Mouse (Mus musculus): Measurements from ENCODE around the gene Tnn. TPM values are rescaled to one million over a fixed set of nuclear protein-coding genes. Genes with fewer than 3 reads are reported as not detected.

The Tnn gene
- total and polyA plus RNA-seq, 3 experiments = 0.13 TPM; not detected in 2

- DNase-seq (ENCODE audit: extremely low read depth) = no peak
- Histone ChIP-seq H3K36me3 (replicated peaks in 1 of 2; ENCODE audit: control insufficient read depth in 1 of 2, insufficient read depth in 1 of 2, low read length in 1 of 2) (no peaks in the 10 kb centered on the region), H3K9ac (ENCODE audit: insufficient read depth, low read depth) (no peak overlapping the region), H3K27ac (ENCODE audit: insufficient read depth, low read depth) (no peak overlapping the region), H3K27me3 (replicated peaks) (no peaks in the 10 kb centered on the region), H3K9me3 (replicated peaks; ENCODE audit: low read length) (no peaks in the 10 kb centered on the region), H3K4me2 (ENCODE audit: insufficient read depth, low read depth, poor library complexity, severe bottlenecking) (no peak overlapping the region), H3K79me2 (replicated peaks; ENCODE audit: control insufficient read depth, extremely low read depth, insufficient read depth, poor library complexity, severe bottlenecking) (no peaks in the 10 kb centered on the region), H3K4me1 (ENCODE audit: control insufficient read depth in 1 of 2, insufficient read depth in 2 of 2) (peaks cover 0 to 9% of the 10 kb centered on the region in 2 experiments; a peak in 2 of 4 replicates), H3K4me3 (replicated peaks in 1 of 3; ENCODE audit: low read depth in 2 of 3, low read length in 2 of 3, poor library complexity in 1 of 3) (no peak overlapping the region)
- no peak for TF ChIP-seq MAFK (IDR thresholded peaks at IDR 0.05; ENCODE audit: insufficient replicate concordance, low read length)
- no peak for TF ChIP-seq HCFC1 (IDR thresholded peaks at IDR 0.05; ENCODE audit: low read depth, low read length)
- TF ChIP-seq RCOR1 (conservative IDR thresholded peaks at IDR 0.05; ENCODE audit: low read depth, low read length) = no peak
- TF ChIP-seq ZC3H11A (IDR thresholded peaks at IDR 0.05; ENCODE audit: low read depth, low read length) = no peak
- dilution Hi-C loops (cut with MboI; ENCODE audit: extremely low pct_ligation_motif_present, extremely low pct_unique_long_range_greater_than_20kb, low sequenced_read_pairs) = no loop called here
- in situ Hi-C loops (cut with MboI; ENCODE audit: low pct_ligation_motif_present, low pct_unique_long_range_greater_than_20kb, low sequenced_read_pairs) = no loop called here
These were observed 116.3 kb downstream of the Tnn start for GRCm38 (mm10) chr1:160036996-160037521.

DNA sequence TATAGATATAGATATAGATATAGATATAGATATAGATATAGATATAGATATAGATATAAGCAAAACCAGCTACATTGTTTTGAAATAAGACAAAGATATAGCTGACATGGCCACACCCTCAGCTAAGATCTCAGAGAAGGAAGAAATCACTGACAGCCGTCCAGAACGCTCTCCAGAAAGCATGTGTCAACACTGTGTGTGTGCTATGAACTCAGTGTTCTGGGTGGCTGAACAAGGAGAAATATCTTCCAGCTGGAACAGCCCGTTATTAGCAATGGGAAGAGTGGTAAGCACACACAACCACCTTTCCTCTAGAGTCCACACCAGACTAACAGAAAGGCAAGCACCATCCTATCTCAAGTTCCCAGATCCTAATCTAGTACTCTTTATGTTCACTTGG is 117.8 kb downstream of the Tnn start:
- no peaks in the 10 kb centered on the region for H3K36me3 ChIP-seq (replicated peaks in 1 of 2; ENCODE audit: control insufficient read depth in 1 of 2, insufficient read depth in 1 of 2, low read length in 1 of 2)
- H3K4me2 ChIP-seq (ENCODE audit: insufficient read depth, low read depth, poor library complexity, severe bottlenecking) = no peak overlapping the region
- H3K9ac ChIP-seq (ENCODE audit: insufficient read depth, low read depth) = no peak overlapping the region
- in situ Hi-C loops (cut with MboI; ENCODE audit: low pct_ligation_motif_present, low pct_unique_long_range_greater_than_20kb, low sequenced_read_pairs) = no loop called here
- H3K4me3 ChIP-seq (replicated peaks in 1 of 3; ENCODE audit: low read depth in 2 of 3, low read length in 2 of 3, poor library complexity in 1 of 3) = no peak overlapping the region
- no peak overlapping the region for H3K27ac ChIP-seq (ENCODE audit: insufficient read depth, low read depth)
- no peak for DNase-seq (ENCODE audit: extremely low read depth)
- no peaks in the 10 kb centered on the region for H3K9me3 ChIP-seq (replicated peaks; ENCODE audit: low read length)
- TF ChIP-seq ZMIZ1 (IDR thresholded peaks at IDR 0.05; ENCODE audit: low read depth, low read length) (no peak), NELFE (IDR thresholded peaks at IDR 0.05; ENCODE audit: low read depth, low read length) (no peak), SMC3 (IDR thresholded peaks at IDR 0.05; ENCODE audit: low read depth, low read length) (no peak), CTCF (conservative IDR thresholded peaks at IDR 0.05 in 1 of 2, IDR thresholded peaks at IDR 0.05 in 1 of 2; ENCODE audit: low read depth in 2 of 2, low read length in 2 of 2) (no peak), TBP (conservative IDR thresholded peaks at IDR 0.05; ENCODE audit: low read depth, low read length) (no peak), SIN3A (IDR thresholded peaks at IDR 0.05; ENCODE audit: low read length) (no peak), HCFC1 (IDR thresholded peaks at IDR 0.05; ENCODE audit: low read depth, low read length) (no peak), ZKSCAN1 (IDR thresholded peaks at IDR 0.05; ENCODE audit: borderline replicate concordance, low read depth, low read length) (no peak), NRF1 (IDR thresholded peaks at IDR 0.05; ENCODE audit: low read depth, low read length) (no peak), ZNF384 (IDR thresholded peaks at IDR 0.05; ENCODE audit: low read depth, low read length) (no peak), MAX (IDR thresholded peaks at IDR 0.05; ENCODE audit: low read length) (no peak), PAX5 (IDR thresholded peaks at IDR 0.05; ENCODE audit: low read length) (no peak)
- peaks cover 0 to 9% of the 10 kb centered on the region in 2 experiments; a peak in 2 of 4 replicates for H3K4me1 ChIP-seq (ENCODE audit: control insufficient read depth in 1 of 2, insufficient read depth in 2 of 2)
- H3K79me2 ChIP-seq (replicated peaks; ENCODE audit: control insufficient read depth, extremely low read depth, insufficient read depth, poor library complexity, severe bottlenecking) = no peaks in the 10 kb centered on the region
- H3K27me3 ChIP-seq (replicated peaks) = no peaks in the 10 kb centered on the region
- dilution Hi-C loops (cut with MboI; ENCODE audit: extremely low pct_ligation_motif_present, extremely low pct_unique_long_range_greater_than_20kb, low sequenced_read_pairs) = no loop called here

Other genes starting within 250 kb of the Tnn start
- gene 4930523C07Rik, start 109.2 kb downstream of the Tnn start, total RNA-seq (2012; rRNA removed) = 13.1 and 16.6 TPM in 2 replicates
- gene 4930523C07Rik, start 109.2 kb downstream of the Tnn start, total RNA-seq (2014; rRNA removed) = 15.3 and 18.0 TPM in 2 replicates
- gene 4930523C07Rik, start 109.2 kb downstream of the Tnn start, polyA plus RNA-seq (2012; ENCODE audit: insufficient read length, low read depth) = 24.4 and 28.2 TPM in 2 replicates
- 103 and 107 TPM in 2 replicates for gene Mrps14, start 41.6 kb upstream of the Tnn start, total RNA-seq (2012; rRNA removed)
- 142 and 147 TPM in 2 replicates for gene Mrps14, start 41.6 kb upstream of the Tnn start, total RNA-seq (2014; rRNA removed)
- 103 and 106 TPM in 2 replicates for gene Mrps14, start 41.6 kb upstream of the Tnn start, polyA plus RNA-seq (2012; ENCODE audit: insufficient read length, low read depth)
- 130 and 174 TPM in 2 replicates for gene Cacybp, start 59.3 kb upstream of the Tnn start, total RNA-seq (2012; rRNA removed)
- gene Cacybp, start 59.3 kb upstream of the Tnn start, total RNA-seq (2014; rRNA removed) = 390 and 459 TPM in 2 replicates
- gene Cacybp, start 59.3 kb upstream of the Tnn start, polyA plus RNA-seq (2012; ENCODE audit: insufficient read length, low read depth) = 357 and 459 TPM in 2 replicates